Mouse (Mus musculus) embryonic fibroblast, embryonic 13.5 days (primary cell): ENCODE measurements around the gene Stx11. TPM values are rescaled to one million over a fixed set of nuclear protein-coding genes. Genes with fewer than 3 reads are reported as not detected.

ENCODE experiments used
- H3K27ac ChIP-seq: 2 replicates; pipeline ENCODE4 v1.5.1; 2012; ENCODE audit warnings: low read length, control low read depth, inconsistent platforms; ENCODE audit not compliant: insufficient read depth
- H3K4me1 ChIP-seq: 2 replicates; pipeline ENCODE4 v1.6.1; 2011; ENCODE audit warnings: low read length; ENCODE audit not compliant: control insufficient read depth, insufficient read depth
- H3K4me3 ChIP-seq: 2 replicates; pipeline ENCODE4 v1.5.1; 2011; ENCODE audit warnings: mild to moderate bottlenecking, control low read depth, low read length; ENCODE audit not compliant: insufficient read depth
- CTCF ChIP-seq: IDR thresholded peaks from 2 replicates; pipeline ENCODE4 v1.5.1; 2011; ENCODE audit warnings: mild to moderate bottlenecking, control low read depth, low read length, moderate library complexity, borderline replicate concordance; ENCODE audit not compliant: insufficient read depth
- POLR2A ChIP-seq: IDR thresholded peaks from 2 replicates; pipeline ENCODE4 v1.6.1; 2011; ENCODE audit warnings: low read depth, mild to moderate bottlenecking, control low read depth, low read length, moderate library complexity
- polyA plus RNA-seq: library from polyadenylated mRNA; stranded (reverse); fragments of >200 nt; gene quantifications from 2 replicates; pipeline ENCODE4 v1.2.4, GENCODE M21; 2011; ENCODE audit warnings: low read depth; ENCODE audit not compliant: missing spikeins, insufficient read length

The Stx11 gene
- polyA plus RNA-seq, 1 experiment, result 5.1 TPM

DNA sequence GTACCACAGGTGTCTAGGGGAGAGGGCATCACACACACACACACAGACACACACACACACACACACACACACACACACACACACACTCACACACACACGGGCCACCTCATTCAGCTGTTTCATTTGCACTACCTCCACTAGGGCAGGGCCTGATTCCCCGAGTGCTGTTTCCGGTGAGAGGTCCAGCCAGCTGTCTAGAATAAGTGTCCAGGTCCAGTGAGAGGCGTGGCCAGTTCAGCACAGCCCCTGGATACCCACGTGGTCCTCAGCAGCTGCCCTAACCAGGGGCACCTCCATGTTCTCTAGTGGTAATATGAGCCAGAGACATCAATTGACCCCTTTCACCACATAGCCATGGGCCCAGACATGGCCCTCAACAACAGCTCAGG is 60.0 kb downstream of the Stx11 start:
- Histone ChIP-seq H3K4me3 (no peak overlapping the region), H3K4me1 (no peaks in the 10 kb centered on the region), H3K27ac (no peak overlapping the region)
- no peak for TF ChIP-seq POLR2A
- TF ChIP-seq CTCF, result no peak

DNA sequence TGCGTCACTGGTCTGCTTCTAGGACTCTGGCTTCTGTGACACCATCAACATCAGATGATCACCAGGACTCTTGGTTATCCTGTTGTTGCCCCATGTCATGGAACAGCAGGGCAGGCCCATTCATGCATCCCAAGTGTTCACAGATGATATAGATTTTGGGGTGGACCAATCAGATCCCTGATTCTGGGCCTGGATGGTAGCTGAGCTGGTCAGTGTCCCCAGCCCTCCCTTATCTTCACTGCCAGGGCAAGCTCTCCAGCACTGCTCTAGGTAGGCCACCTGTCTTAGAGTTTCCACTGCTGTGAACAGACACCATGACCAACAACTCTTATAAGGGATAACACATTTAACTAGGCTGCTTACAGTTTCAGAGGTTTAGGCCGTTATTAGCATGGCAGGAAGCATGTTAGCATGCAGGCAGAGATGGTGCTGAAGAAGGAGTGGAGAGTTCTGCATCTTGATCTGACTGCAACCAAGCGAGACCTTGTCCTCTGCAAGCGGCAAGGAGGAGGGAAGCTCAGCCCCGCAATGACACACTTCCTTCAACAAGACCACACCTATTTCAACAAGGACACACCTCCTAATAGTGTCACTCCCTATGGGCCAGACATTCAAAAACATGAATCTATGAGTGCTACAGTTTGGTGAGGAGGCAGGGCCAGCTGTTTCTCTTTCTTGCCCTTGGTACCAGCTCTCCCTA is 60.5 kb downstream of the Stx11 start:
- TF ChIP-seq POLR2A, result no peak
- no peak for TF ChIP-seq CTCF
- H3K4me1 ChIP-seq, result no peaks in the 10 kb centered on the region
- H3K27ac ChIP-seq, result no peak overlapping the region
- no peak overlapping the region for H3K4me3 ChIP-seq

DNA sequence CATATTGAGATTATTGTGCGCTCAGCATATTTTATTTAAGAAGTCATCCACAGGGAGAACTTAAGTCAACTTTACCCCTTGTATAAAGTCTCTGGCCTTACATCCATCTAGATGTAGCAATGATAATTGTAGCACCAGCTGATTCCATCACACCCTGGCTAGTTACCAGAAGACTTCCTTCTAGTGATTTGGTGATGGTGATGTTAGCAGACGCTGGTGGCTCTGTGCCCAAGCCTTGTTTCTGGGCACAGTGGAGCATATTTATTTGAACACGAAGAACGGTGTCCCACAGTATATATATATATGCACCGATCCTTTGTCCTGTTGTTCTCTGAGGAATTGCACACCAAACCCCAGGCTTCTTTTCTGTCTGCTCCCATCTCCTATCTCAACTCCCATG is 64.2 kb downstream of the Stx11 start:
- Histone ChIP-seq H3K4me3 (no peak overlapping the region), H3K4me1 (no peaks in the 10 kb centered on the region)
- TF ChIP-seq CTCF (no peak), POLR2A (no peak)

DNA sequence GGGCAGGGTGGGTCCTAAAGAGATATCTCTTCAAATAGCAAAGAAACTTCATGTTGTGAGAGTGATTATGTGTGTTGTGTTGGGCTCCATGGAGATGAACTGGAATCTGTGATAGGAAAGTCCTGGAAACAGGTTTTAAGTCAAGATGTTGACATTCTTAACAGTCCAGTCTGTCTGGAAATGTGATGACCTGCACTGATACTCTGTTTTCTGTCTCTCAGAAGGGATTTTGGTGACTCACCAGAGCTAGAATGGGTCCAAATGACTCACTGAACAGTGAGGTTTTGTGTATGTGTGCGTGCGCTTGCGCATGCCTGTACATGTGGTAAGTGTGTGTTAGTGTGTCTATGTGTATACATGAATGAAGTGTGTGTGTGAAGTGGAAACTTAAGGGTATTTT is 70.8 kb downstream of the Stx11 start:
- Histone ChIP-seq H3K27ac (peak overlapping the region; percentile 19; the same call in 1 of the 2 replicates), H3K4me3 (no peak overlapping the region), H3K4me1 (peaks cover 10% of the 10 kb centered on the region; the same call in 1 of the 2 replicates)
- TF ChIP-seq CTCF, result no peak

More for the DNA sequence above, 64.2 kb downstream of the Stx11 start:
- H3K27ac ChIP-seq, result no peak overlapping the region

DNA sequence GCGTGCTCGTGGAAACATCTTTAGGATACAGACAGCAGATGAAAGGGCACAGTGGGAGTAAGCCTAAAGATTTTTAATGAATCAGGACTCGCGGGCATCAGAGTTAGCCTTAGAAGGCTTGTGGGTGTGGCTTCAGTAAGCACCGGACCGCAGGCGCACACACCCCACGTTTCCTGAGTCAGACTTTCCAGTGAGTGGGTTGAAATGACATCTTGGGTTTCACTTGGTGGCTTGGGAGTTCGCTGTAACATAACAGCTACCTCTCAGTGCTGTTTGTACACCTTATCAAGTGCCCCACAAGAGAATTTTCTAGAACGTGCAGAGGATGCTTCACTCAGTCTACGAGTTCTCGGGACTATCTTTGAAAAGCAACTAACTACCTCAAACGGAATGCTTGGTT is 75.7 kb downstream of the Stx11 start:
- no peak for TF ChIP-seq CTCF
- no peak for TF ChIP-seq POLR2A
- Histone ChIP-seq H3K27ac (peak overlapping the region; percentile 55; the same call in 1 of the 2 replicates), H3K4me1 (peaks cover 11% of the 10 kb centered on the region)

More for the DNA sequence above, 75.7 kb downstream of the Stx11 start:
- no peak overlapping the region for H3K4me3 ChIP-seq

Other genes starting within 250 kb of the Stx11 start
- 104 and 132 TPM in 2 replicates for gene Utrn, start 94.9 kb downstream of the Stx11 start, polyA plus RNA-seq
- 10.4 and 12.0 TPM in 2 replicates for gene Sf3b5, start 41.0 kb upstream of the Stx11 start, polyA plus RNA-seq
- 37.7 and 144 TPM in 2 replicates for gene Plagl1, start 96.2 kb upstream of the Stx11 start, polyA plus RNA-seq
- not detected in 2 replicates for gene Zc2hc1b, start 213.7 kb upstream of the Stx11 start, polyA plus RNA-seq
- 35.7 and 45.9 TPM in 2 replicates for gene Ltv1, start 228.9 kb upstream of the Stx11 start, polyA plus RNA-seq